Mouse (Mus musculus): ENCODE measurements around the gene Mrps18a.

Mrps18a gene

GRCm38 (mm10) chr17:46110402-46111289 lies at the start of gene Mrps18a:
TSS of gene Mrps18a (plus strand) at chr17:46110986.
- no peak for DNase-seq (ENCODE audit: extremely low spot score, low read depth, low spot score)

- no peak for DNase-seq (ENCODE audit: extremely low spot score, low read depth, low spot score)
Observed at GRCm38 (mm10) chr17:46063283-46063973, 47.4 kb upstream of the Mrps18a start.

GRCm38 (mm10) chr17:46063974-46064312 lies 46.8 kb upstream of the Mrps18a start:
- no peak for DNase-seq (ENCODE audit: extremely low spot score, low read depth, low spot score)

- DNase-seq (ENCODE audit: extremely low spot score, low read depth, low spot score) = no peak
Observed at GRCm38 (mm10) chr17:46070046-46070445, 40.7 kb upstream of the Mrps18a start.

- no peak for DNase-seq (ENCODE audit: extremely low spot score, low read depth, low spot score)
Observed at GRCm38 (mm10) chr17:46071531-46071930, 39.3 kb upstream of the Mrps18a start.

GRCm38 (mm10) chr17:46073730-46074301 lies 37.0 kb upstream of the Mrps18a start:
- no peak for DNase-seq (ENCODE audit: extremely low spot score, low read depth, low spot score)

- DNase-seq (ENCODE audit: extremely low spot score, low read depth, low spot score) = no peak
Observed at GRCm38 (mm10) chr17:46074398-46075115, 36.2 kb upstream of the Mrps18a start.

GRCm38 (mm10) chr17:46075116-46075485 lies 35.7 kb upstream of the Mrps18a start:
- DNase-seq (ENCODE audit: extremely low spot score, low read depth, low spot score) = no peak

GRCm38 (mm10) chr17:46075551-46076259 lies 35.1 kb upstream of the Mrps18a start:
- no peak for DNase-seq (ENCODE audit: extremely low spot score, low read depth, low spot score)

GRCm38 (mm10) chr17:46076260-46076551 lies 34.6 kb upstream of the Mrps18a start:
- no peak for DNase-seq (ENCODE audit: extremely low spot score, low read depth, low spot score)

GRCm38 (mm10) chr17:46077921-46078534 lies 32.8 kb upstream of the Mrps18a start:
- no peak for DNase-seq (ENCODE audit: extremely low spot score, low read depth, low spot score)

- DNase-seq (ENCODE audit: extremely low spot score, low read depth, low spot score) = no peak
Observed at GRCm38 (mm10) chr17:46079037-46079436, 31.7 kb upstream of the Mrps18a start.

GRCm38 (mm10) chr17:46080388-46080787 lies 30.4 kb upstream of the Mrps18a start:
- DNase-seq (ENCODE audit: extremely low spot score, low read depth, low spot score) = no peak

- no peak for DNase-seq (ENCODE audit: extremely low spot score, low read depth, low spot score)
Observed at GRCm38 (mm10) chr17:46081042-46081441, 29.7 kb upstream of the Mrps18a start.

- DNase-seq (ENCODE audit: extremely low spot score, low read depth, low spot score) = no peak
Observed at GRCm38 (mm10) chr17:46081657-46082056, 29.1 kb upstream of the Mrps18a start.

GRCm38 (mm10) chr17:46083381-46083780 lies 27.4 kb upstream of the Mrps18a start:
- no peak for DNase-seq (ENCODE audit: extremely low spot score, low read depth, low spot score)

- no peak for DNase-seq (ENCODE audit: extremely low spot score, low read depth, low spot score)
Observed at GRCm38 (mm10) chr17:46084091-46084501, 26.7 kb upstream of the Mrps18a start.

- DNase-seq (ENCODE audit: extremely low spot score, low read depth, low spot score) = peak; percentile 78
Observed at GRCm38 (mm10) chr17:46086341-46086870, 24.4 kb upstream of the Mrps18a start.

- no peak for DNase-seq (ENCODE audit: extremely low spot score, low read depth, low spot score)
Observed at GRCm38 (mm10) chr17:46091351-46091750, 19.4 kb upstream of the Mrps18a start.

GRCm38 (mm10) chr17:46091899-46092298 lies 18.9 kb upstream of the Mrps18a start:
- DNase-seq (ENCODE audit: extremely low spot score, low read depth, low spot score) = no peak

All from hindlimb bud, embryonic 11.5 days (tissue).